Mouse (Mus musculus): ENCODE results near the gene Ube2d3. TPM values are rescaled to one million over a fixed set of nuclear protein-coding genes. Genes with fewer than 3 reads are reported as not detected.

The Ube2d3 gene
- polyA plus RNA-seq, 1 experiment, result 333 TPM

GRCm38 (mm10) chr3:135505916-135506482 is 68.0 kb downstream of the Ube2d3 start:
- H3K4me1 ChIP-seq (ENCODE audit: control insufficient read depth, insufficient read depth, low read length), result peaks cover 20% of the 10 kb centered on the region
- H3K27me3 ChIP-seq (replicated peaks; ENCODE audit: control insufficient read depth, insufficient read depth, low read length), result no peaks in the 10 kb centered on the region
- peak; percentile 54 for DNase-seq
- H3K36me3 ChIP-seq (ENCODE audit: control insufficient read depth, insufficient read depth, low read length), result peaks cover 4% of the 10 kb centered on the region; the same call in 1 of the 2 replicates
- peak overlapping the region; percentile 8; the same call in 1 of the 2 replicates for H3K27ac ChIP-seq (ENCODE audit: insufficient read depth, low read depth, low read length)
- H3K4me3 ChIP-seq (ENCODE audit: insufficient read depth, low read depth, low read length), result no peak overlapping the region
- WGBS, result 64% methylated on average over 13 of the region's 13 CpGs
- TF ChIP-seq CTCF (conservative IDR thresholded peaks at IDR 0.05; ENCODE audit: insufficient read depth, insufficient read length, low read depth, low read length) (no peak), POLR2A (IDR thresholded peaks at IDR 0.05; ENCODE audit: low read depth, low read length) (no peak)

GRCm38 (mm10) chr3:135507506-135507905 is 69.6 kb downstream of the Ube2d3 start:
- H3K27ac ChIP-seq (ENCODE audit: insufficient read depth, low read depth, low read length), result no peak overlapping the region; the same call in 1 of the 2 replicates

GRCm38 (mm10) chr3:135508191-135508590 is 70.2 kb downstream of the Ube2d3 start:
- TF ChIP-seq POLR2A (IDR thresholded peaks at IDR 0.05; ENCODE audit: low read depth, low read length) (no peak), CTCF (conservative IDR thresholded peaks at IDR 0.05; ENCODE audit: insufficient read depth, insufficient read length, low read depth, low read length) (no peak)

More at GRCm38 (mm10) chr3:135507506-135507905, 69.6 kb downstream of the Ube2d3 start:
- TF ChIP-seq POLR2A (IDR thresholded peaks at IDR 0.05; ENCODE audit: low read depth, low read length), result no peak
- TF ChIP-seq CTCF (conservative IDR thresholded peaks at IDR 0.05; ENCODE audit: insufficient read depth, insufficient read length, low read depth, low read length), result no peak
- Histone ChIP-seq H3K27me3 (replicated peaks; ENCODE audit: control insufficient read depth, insufficient read depth, low read length) (no peaks in the 10 kb centered on the region), H3K4me1 (ENCODE audit: control insufficient read depth, insufficient read depth, low read length) (peaks cover 25% of the 10 kb centered on the region), H3K36me3 (ENCODE audit: control insufficient read depth, insufficient read depth, low read length) (peaks cover 8% of the 10 kb centered on the region; the same call in 1 of the 2 replicates), H3K4me3 (ENCODE audit: insufficient read depth, low read depth, low read length) (no peak overlapping the region)
- DNase-seq, result no peak
- 66% methylated on average over 7 of the region's 7 CpGs for WGBS

GRCm38 (mm10) chr3:135510372-135510771 is 72.4 kb downstream of the Ube2d3 start:
- Histone ChIP-seq H3K4me1 (ENCODE audit: control insufficient read depth, insufficient read depth, low read length) (peaks cover 23% of the 10 kb centered on the region), H3K27ac (ENCODE audit: insufficient read depth, low read depth, low read length) (no peak overlapping the region; the same call in 1 of the 2 replicates), H3K27me3 (replicated peaks; ENCODE audit: control insufficient read depth, insufficient read depth, low read length) (no peaks in the 10 kb centered on the region), H3K36me3 (ENCODE audit: control insufficient read depth, insufficient read depth, low read length) (peaks cover 9% of the 10 kb centered on the region), H3K4me3 (ENCODE audit: insufficient read depth, low read depth, low read length) (no peak overlapping the region)
- TF ChIP-seq POLR2A (IDR thresholded peaks at IDR 0.05; ENCODE audit: low read depth, low read length) (no peak), CTCF (conservative IDR thresholded peaks at IDR 0.05; ENCODE audit: insufficient read depth, insufficient read length, low read depth, low read length) (no peak)
- WGBS, result 68% methylated on average over 3 of the region's 3 CpGs
- peak; percentile 91 for DNase-seq

More at GRCm38 (mm10) chr3:135508191-135508590, 70.2 kb downstream of the Ube2d3 start:
- Histone ChIP-seq H3K27ac (ENCODE audit: insufficient read depth, low read depth, low read length) (peak overlapping the region; percentile 77), H3K4me1 (ENCODE audit: control insufficient read depth, insufficient read depth, low read length) (peaks cover 25% of the 10 kb centered on the region), H3K4me3 (ENCODE audit: insufficient read depth, low read depth, low read length) (no peak overlapping the region), H3K36me3 (ENCODE audit: control insufficient read depth, insufficient read depth, low read length) (peaks cover 9% of the 10 kb centered on the region; the same call in 1 of the 2 replicates), H3K27me3 (replicated peaks; ENCODE audit: control insufficient read depth, insufficient read depth, low read length) (no peaks in the 10 kb centered on the region)
- 70% methylated on average over 1 of the region's 1 CpGs for WGBS
- peak; percentile 82 for DNase-seq

- TF ChIP-seq POLR2A (IDR thresholded peaks at IDR 0.05; ENCODE audit: low read depth, low read length) (no peak), CTCF (conservative IDR thresholded peaks at IDR 0.05; ENCODE audit: insufficient read depth, insufficient read length, low read depth, low read length) (peak; percentile 30; the same call in 1 of the 2 replicates)
- WGBS, result 36% methylated on average over 11 of the region's 11 CpGs
- DNase-seq, result no peak
- no peak overlapping the region for H3K27ac ChIP-seq (ENCODE audit: insufficient read depth, low read depth, low read length)
- H3K36me3 ChIP-seq (ENCODE audit: control insufficient read depth, insufficient read depth, low read length), result peaks cover 9% of the 10 kb centered on the region
- H3K27me3 ChIP-seq (replicated peaks; ENCODE audit: control insufficient read depth, insufficient read depth, low read length), result no peaks in the 10 kb centered on the region
- H3K4me1 ChIP-seq (ENCODE audit: control insufficient read depth, insufficient read depth, low read length), result peaks cover 21% of the 10 kb centered on the region
- no peak overlapping the region for H3K4me3 ChIP-seq (ENCODE audit: insufficient read depth, low read depth, low read length)
These were observed 73.7 kb downstream of the Ube2d3 start for GRCm38 (mm10) chr3:135511683-135512082.

GRCm38 (mm10) chr3:135513270-135513669 is 75.3 kb downstream of the Ube2d3 start:
- Histone ChIP-seq H3K36me3 (ENCODE audit: control insufficient read depth, insufficient read depth, low read length) (peaks cover 9% of the 10 kb centered on the region), H3K27me3 (replicated peaks; ENCODE audit: control insufficient read depth, insufficient read depth, low read length) (no peaks in the 10 kb centered on the region), H3K4me1 (ENCODE audit: control insufficient read depth, insufficient read depth, low read length) (peaks cover 16% of the 10 kb centered on the region), H3K27ac (ENCODE audit: insufficient read depth, low read depth, low read length) (no peak overlapping the region), H3K4me3 (ENCODE audit: insufficient read depth, low read depth, low read length) (no peak overlapping the region)
- WGBS, result 76% methylated on average over 11 of the region's 11 CpGs
- DNase-seq, result no peak
- no peak for TF ChIP-seq POLR2A (IDR thresholded peaks at IDR 0.05; ENCODE audit: low read depth, low read length)
- TF ChIP-seq CTCF (conservative IDR thresholded peaks at IDR 0.05; ENCODE audit: insufficient read depth, insufficient read length, low read depth, low read length), result no peak

- Histone ChIP-seq H3K4me3 (ENCODE audit: insufficient read depth, low read depth, low read length) (no peak overlapping the region), H3K27ac (ENCODE audit: insufficient read depth, low read depth, low read length) (no peak overlapping the region), H3K36me3 (ENCODE audit: control insufficient read depth, insufficient read depth, low read length) (peaks cover 8% of the 10 kb centered on the region), H3K27me3 (replicated peaks; ENCODE audit: control insufficient read depth, insufficient read depth, low read length) (no peaks in the 10 kb centered on the region), H3K4me1 (ENCODE audit: control insufficient read depth, insufficient read depth, low read length) (peaks cover 14% of the 10 kb centered on the region)
- DNase-seq, result no peak
- WGBS, result 81% methylated on average over 14 of the region's 14 CpGs
- TF ChIP-seq POLR2A (IDR thresholded peaks at IDR 0.05; ENCODE audit: low read depth, low read length), result no peak
- no peak for TF ChIP-seq CTCF (conservative IDR thresholded peaks at IDR 0.05; ENCODE audit: insufficient read depth, insufficient read length, low read depth, low read length)
These were observed 76.0 kb downstream of the Ube2d3 start for GRCm38 (mm10) chr3:135513800-135514425.
